Mouse (Mus musculus) ES-E14 (cell line): ENCODE data around the gene Gfi1b. TPM values are rescaled to one million over a fixed set of nuclear protein-coding genes. Genes with fewer than 3 reads are reported as not detected.
A peak's percentile ranks its signal among the peaks of the same experiment; 100 is the strongest.

Experiments used
- DNase-seq: peaks from one replicate; pipeline ENCODE4 v3.0.0-alpha.2; 2013; ENCODE audit warnings: low read depth, low spot score
- H3K27ac ChIP-seq: 2 replicates; pipeline ENCODE4 v1.5.1; 2012; ENCODE audit warnings: low read depth, mild to moderate bottlenecking, low read length, moderate library complexity, mixed read lengths; ENCODE audit not compliant: poor library complexity, insufficient read depth, severe bottlenecking
- H3K36me3 ChIP-seq: 2 replicates; pipeline ENCODE4 v1.6.1; 2012; ENCODE audit warnings: mild to moderate bottlenecking, low read length, moderate library complexity, mixed read lengths; ENCODE audit not compliant: control insufficient read depth, poor library complexity, insufficient read depth, severe bottlenecking
- H3K4me1 ChIP-seq, 2 experiments: fragments of 150-350 bp in 1 of 2; sonication (generic) in 1 of 2; 2 replicates each; pipeline ENCODE4 v1.6.1; 2012; ENCODE audit warnings: low read length in 2 of 2, mild to moderate bottlenecking in 1 of 2, mixed read lengths in 1 of 2; ENCODE audit not compliant: control insufficient read depth in 2 of 2, insufficient read depth in 2 of 2, poor library complexity in 1 of 2
- H3K4me3 ChIP-seq, 2 experiments: fragments of 150-350 bp in 1 of 2; sonication (generic) in 1 of 2; 2 replicates each; pipeline ENCODE4 v1.5.1; 2012; ENCODE audit warnings: low read length in 2 of 2, low read depth in 1 of 2, mild to moderate bottlenecking in 1 of 2, mixed read lengths in 1 of 2; ENCODE audit not compliant: insufficient read depth in 1 of 2, poor library complexity in 1 of 2, severe bottlenecking in 1 of 2
- H3K9ac ChIP-seq: 2 replicates; pipeline ENCODE4 v1.6.1; 2012; ENCODE audit warnings: low read depth, mild to moderate bottlenecking, low read length, mixed read lengths; ENCODE audit not compliant: poor library complexity, insufficient read depth, severe bottlenecking
- H3K9me3 ChIP-seq: fragments of 150-350 bp; sonication (generic); 2 replicates; pipeline ENCODE4 v1.6.1; 2012; ENCODE audit warnings: low read depth, mild to moderate bottlenecking, low read length; ENCODE audit not compliant: control insufficient read depth, insufficient read depth
- CHD2 ChIP-seq: IDR thresholded peaks from 2 replicates; pipeline ENCODE4 v1.6.1; 2014; ENCODE audit warnings: mild to moderate bottlenecking, low read depth, low read length, inconsistent platforms
- HCFC1 ChIP-seq: IDR thresholded peaks from 2 replicates; pipeline ENCODE4 v1.6.1; 2012; ENCODE audit warnings: low read length, inconsistent platforms, borderline replicate concordance; ENCODE audit not compliant: insufficient read depth
- MAFK ChIP-seq: IDR thresholded peaks from 2 replicates; pipeline ENCODE4 v1.6.1; 2014; ENCODE audit warnings: mild to moderate bottlenecking, low read depth, low read length, inconsistent platforms; ENCODE audit not compliant: insufficient read depth
- ZC3H11A ChIP-seq: IDR thresholded peaks from 2 replicates; pipeline ENCODE4 v1.6.1; 2012; ENCODE audit warnings: low read depth, mild to moderate bottlenecking, inconsistent platforms, low read length, borderline replicate concordance
- ZNF384 ChIP-seq: IDR thresholded peaks from 2 replicates; pipeline ENCODE4 v1.6.1; 2012; ENCODE audit warnings: low read depth, low read length, inconsistent platforms
- in situ Hi-C, 2 experiments: fragments of 600-800 bp; cut with MboI; formaldehyde crosslinking; loops; one replicate each; pipeline ENCODE4 v1.15.1; 2025; ENCODE audit warnings: low sequenced_read_pairs in 2 of 2, inconsistent platforms in 1 of 2; ENCODE audit not compliant: unreplicated experiment in 2 of 2
- total RNA-seq: library from RNA; depleted of rRNA; stranded (reverse); fragments of 300-350 nt; gene quantifications from 2 replicates; pipeline ENCODE4 v1.2.3, GENCODE M21; 2012

Gene Gfi1b
- total RNA-seq, 1 experiment, result not detected

DNA sequence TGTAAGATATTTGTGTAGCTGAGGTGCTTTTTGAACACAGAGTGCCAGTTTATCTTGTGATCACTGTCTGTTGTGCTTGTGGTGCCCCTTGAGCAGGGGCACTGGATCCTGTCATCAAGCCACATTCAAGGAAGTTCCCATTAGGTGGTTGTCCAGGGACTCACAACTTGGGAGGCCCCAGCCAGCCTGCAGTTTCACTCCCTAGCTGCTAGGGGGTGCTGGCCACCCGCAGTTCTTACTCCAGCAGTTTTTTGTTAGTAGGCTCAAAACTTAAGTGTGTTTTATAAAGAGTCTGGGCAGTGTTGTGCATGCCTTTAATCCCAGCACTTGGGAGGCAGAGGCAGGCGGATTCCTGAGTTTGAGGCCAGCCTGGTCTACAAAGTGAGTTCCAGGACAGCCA is 32.5 kb upstream of the Gfi1b start:
- no peaks in the 10 kb centered on the region for H3K9me3 ChIP-seq
- no peak overlapping the region for H3K27ac ChIP-seq
- H3K4me3 ChIP-seq, result no peak overlapping the region
- H3K4me1 ChIP-seq, result peaks cover 0 to 4% of the 10 kb centered on the region in 2 experiments; a peak in 1 of 4 replicates
- in situ Hi-C loops, result no loop called here
- peak; percentile 34 for DNase-seq
- no peak for TF ChIP-seq ZC3H11A
- TF ChIP-seq ZNF384, result no peak
- no peak for TF ChIP-seq MAFK
- TF ChIP-seq CHD2, result no peak
- TF ChIP-seq HCFC1, result no peak
- H3K36me3 ChIP-seq, result peaks cover 12% of the 10 kb centered on the region; the same call in 1 of the 2 replicates
- H3K9ac ChIP-seq, result no peak overlapping the region

DNA sequence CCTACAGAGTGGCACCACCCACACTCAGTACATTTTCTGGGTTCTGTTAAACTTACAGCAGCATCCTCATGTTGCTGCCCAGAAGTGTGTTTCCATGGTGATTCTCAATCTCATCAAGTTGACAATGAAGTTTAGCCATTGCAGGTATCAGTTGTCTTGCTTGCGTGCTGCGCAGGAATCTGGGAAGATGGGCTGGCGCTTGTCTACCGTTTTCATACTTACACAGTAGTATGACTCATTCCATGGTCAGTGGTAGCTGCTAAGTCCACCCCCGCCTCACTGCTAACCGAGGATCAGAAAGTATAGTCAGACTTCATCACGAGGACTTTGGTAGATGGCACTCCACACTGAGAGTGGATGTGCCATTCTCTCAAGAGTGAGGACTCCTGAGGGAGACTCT is 31.6 kb upstream of the Gfi1b start:
- H3K4me3 ChIP-seq, result no peak overlapping the region
- no peak for DNase-seq
- no peak overlapping the region for H3K27ac ChIP-seq
- peaks cover 0 to 4% of the 10 kb centered on the region in 2 experiments; a peak in 1 of 4 replicates for H3K4me1 ChIP-seq
- no peak overlapping the region for H3K9ac ChIP-seq
- TF ChIP-seq HCFC1 (no peak), CHD2 (no peak), ZNF384 (no peak), ZC3H11A (no peak), MAFK (no peak)
- H3K9me3 ChIP-seq, result no peaks in the 10 kb centered on the region
- peaks cover 9% of the 10 kb centered on the region; the same call in 1 of the 2 replicates for H3K36me3 ChIP-seq
- in situ Hi-C loops, result no loop called here

DNA sequence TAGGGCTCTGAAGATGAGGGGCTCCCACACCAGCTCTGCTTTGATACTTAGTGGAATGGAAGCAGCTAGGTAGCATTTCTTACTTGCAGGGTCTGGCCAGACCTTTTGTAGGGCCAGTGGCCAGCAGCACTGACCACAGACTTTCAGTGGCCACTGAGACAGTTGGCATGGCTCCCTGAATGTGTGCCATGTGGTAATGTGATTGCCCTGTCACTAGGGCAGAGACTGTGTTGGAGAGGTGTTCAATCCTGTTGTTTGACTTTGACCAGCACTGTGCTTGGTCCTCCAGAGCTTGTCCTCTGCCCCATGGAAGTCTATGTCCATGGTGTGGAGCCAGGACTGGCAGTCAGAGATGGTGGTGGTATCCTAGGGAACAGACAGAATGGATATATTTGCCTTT is 28.7 kb upstream of the Gfi1b start:
- no peak for DNase-seq
- no peak for TF ChIP-seq CHD2
- TF ChIP-seq HCFC1, result no peak
- no peak for TF ChIP-seq ZNF384
- TF ChIP-seq ZC3H11A, result no peak
- TF ChIP-seq MAFK, result no peak
- Histone ChIP-seq H3K9me3 (no peaks in the 10 kb centered on the region), H3K36me3 (no peaks in the 10 kb centered on the region), H3K9ac (no peak overlapping the region), H3K27ac (no peak overlapping the region), H3K4me1 (no peaks in the 10 kb centered on the region), H3K4me3 (no peak overlapping the region)
- in situ Hi-C loops, result no loop called here

DNA sequence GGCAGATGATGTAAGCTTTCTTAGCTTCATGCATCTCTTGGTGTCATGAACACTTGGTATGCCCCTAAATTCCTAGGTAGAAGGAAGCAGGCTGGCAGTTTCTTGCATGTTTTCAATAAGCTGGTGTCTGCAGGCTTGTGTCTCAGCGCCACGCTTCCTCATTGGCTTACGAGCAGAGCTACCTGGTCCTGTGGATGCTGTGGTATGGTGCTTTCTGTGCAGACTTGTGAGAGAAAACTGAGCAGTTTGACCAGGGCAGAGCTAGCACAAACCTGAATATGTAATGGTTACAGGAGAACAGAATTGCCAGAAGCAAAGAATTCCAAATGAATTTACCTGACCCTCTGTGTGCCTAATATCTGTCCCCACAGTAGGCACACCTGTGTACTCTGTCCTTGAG is 21.3 kb upstream of the Gfi1b start:
- TF ChIP-seq ZNF384, result no peak
- in situ Hi-C loops, result no loop called here
- Histone ChIP-seq H3K36me3 (no peaks in the 10 kb centered on the region), H3K9me3 (no peaks in the 10 kb centered on the region), H3K9ac (no peak overlapping the region), H3K27ac (no peak overlapping the region), H3K4me3 (no peak overlapping the region), H3K4me1 (peaks cover 3 to 4% of the 10 kb centered on the region in 2 experiments; a peak in 3 of 4 replicates)
- DNase-seq, result no peak

DNA sequence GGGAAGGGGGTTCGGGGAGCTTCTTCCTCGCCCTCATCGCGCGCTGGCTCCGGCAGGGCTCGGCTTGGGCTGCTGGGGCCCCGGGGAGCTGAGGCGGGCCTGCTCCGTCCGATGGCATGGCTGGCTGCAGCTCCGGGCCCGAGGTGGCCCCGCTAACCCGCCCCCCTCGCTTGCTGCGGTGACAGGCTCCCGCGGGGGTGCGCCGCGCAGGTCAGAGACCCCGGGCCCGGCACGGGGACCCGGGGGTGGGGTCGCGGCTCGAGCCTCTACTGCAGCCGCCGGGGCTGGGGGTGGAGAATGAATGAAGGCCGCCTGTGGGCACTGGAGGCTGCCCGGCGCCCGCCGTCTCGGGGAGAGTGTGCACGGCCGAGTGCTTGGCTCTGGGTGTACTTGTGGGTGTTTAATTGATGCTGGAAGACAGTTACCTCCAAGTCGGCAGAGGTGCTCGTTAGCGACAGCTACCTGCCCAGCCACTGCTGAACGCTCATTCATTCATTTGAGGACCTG is 19.7 kb upstream of the Gfi1b start:
- Histone ChIP-seq H3K9ac (peak overlapping the region; percentile 88), H3K4me3 (peak overlapping the region; percentile 82 to 94), H3K9me3 (no peaks in the 10 kb centered on the region), H3K27ac (peak overlapping the region; percentile 68), H3K4me1 (peaks cover 3 to 4% of the 10 kb centered on the region in 2 experiments; a peak in 3 of 4 replicates), H3K36me3 (no peaks in the 10 kb centered on the region)
- TF ChIP-seq HCFC1, result no peak
- no peak for TF ChIP-seq ZC3H11A
- TF ChIP-seq MAFK, result no peak
- no peak for TF ChIP-seq CHD2
- no peak for TF ChIP-seq ZNF384
- no peak for DNase-seq
- in situ Hi-C loops, result no loop called here
